23 mouse cellular contexts compared by ENCODE assay signal in the genomic region with DNA sequence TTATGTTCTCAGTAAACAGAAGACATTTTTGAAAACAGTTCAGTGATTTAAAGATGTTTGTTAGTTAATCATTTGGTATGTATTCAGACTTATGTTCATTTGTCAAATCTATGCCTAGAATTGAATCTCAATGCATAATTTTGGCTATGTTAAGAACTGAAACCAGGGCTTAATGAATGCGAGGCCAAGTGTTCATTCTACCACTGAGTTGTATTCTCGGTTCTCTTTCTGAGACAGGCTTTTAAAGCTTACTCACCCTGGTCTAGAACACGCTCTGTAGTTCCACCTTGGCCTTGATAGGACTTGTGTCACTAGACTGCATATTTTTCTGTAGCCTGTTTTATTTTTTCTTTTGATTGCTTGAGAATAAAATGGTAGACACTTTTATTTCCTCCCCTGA.
"Had no signal": no experiment of that assay in that cellular context is flagged by ENCODE, and none has a peak within 500 bp of the region (broad histone marks: within the 10 kb centered on the region; RNA-seq: fewer than 3 reads in every experiment).

No protein-coding gene starts in this region.

- H3K9ac ChIP-seq: intestine, embryonic 15.5 days; kidney, embryonic 15.5 days; limb, embryonic 12.5 days; limb, embryonic 15.5 days; liver, embryonic 14.5 days; liver, postnatal 0 days; lung, embryonic 15.5 days; neural tube, embryonic 12.5 days; neural tube, embryonic 15.5 days had no signal

- H3K4me1 ChIP-seq: kidney, embryonic 15.5 days; limb, embryonic 15.5 days had no signal

- H3K36me3 ChIP-seq: intestine, embryonic 15.5 days; limb, embryonic 12.5 days; limb, embryonic 15.5 days; lung, embryonic 15.5 days; neural tube, embryonic 12.5 days; neural tube, embryonic 15.5 days had no signal

- H3K4me3 ChIP-seq: intestine, embryonic 15.5 days; kidney, embryonic 15.5 days; limb, embryonic 12.5 days; limb, embryonic 15.5 days; lung, embryonic 15.5 days; neural tube, embryonic 12.5 days; neural tube, embryonic 15.5 days had no signal

- H3K4me2 ChIP-seq: intestine, embryonic 15.5 days; kidney, embryonic 15.5 days; limb, embryonic 12.5 days; limb, embryonic 15.5 days; liver, embryonic 11.5 days; lung, embryonic 15.5 days; neural tube, embryonic 12.5 days; neural tube, embryonic 15.5 days had no signal

- H3K9me3 ChIP-seq: intestine, embryonic 15.5 days; kidney, embryonic 15.5 days; limb, embryonic 12.5 days; limb, embryonic 15.5 days; lung, embryonic 15.5 days; neural tube, embryonic 12.5 days; neural tube, embryonic 15.5 days had no signal

- H3K27ac ChIP-seq: intestine, embryonic 15.5 days; kidney, embryonic 15.5 days; limb, embryonic 12.5 days; limb, embryonic 15.5 days; liver, embryonic 14.5 days; lung, embryonic 15.5 days; neural tube, embryonic 12.5 days; neural tube, embryonic 15.5 days; stomach, postnatal 0 days had no signal

- ATAC-seq: liver, postnatal 0 days had no signal

- DNase-seq: kidney, adult 11 months; kidney, adult 8-10 months; kidney, postnatal 10 days; left cerebral cortex, postnatal 4 days; liver, postnatal 0 days; lung, postnatal 14 days; lung, postnatal 4 days; right cerebral cortex, adult 18-20 months; right cerebral cortex, postnatal 14 days; right cerebral cortex, postnatal 4 days; thymus, adult 2 months; thymus, postnatal 14 days; thymus, postnatal 4 days had no signal

- H3K27me3 ChIP-seq: intestine, embryonic 15.5 days; kidney, embryonic 15.5 days; limb, embryonic 12.5 days; limb, embryonic 15.5 days; lung, embryonic 15.5 days; neural tube, embryonic 12.5 days; neural tube, embryonic 15.5 days had no signal
